Mouse (Mus musculus): ENCODE measurements around the gene Patl2. TPM values are rescaled to one million over a fixed set of nuclear protein-coding genes. Genes with fewer than 3 reads are reported as not detected.
"Not testable (repeated sequence)": the region's sequence is repeated elsewhere in the genome, so short reads cannot be mapped to it uniquely, and the experiment has no call there.

Patl2 gene
- polyA plus RNA-seq, 1 experiment from 2014 or later: 0.15 TPM

- ATAC-seq (replicated peaks; ENCODE audit: low FRiP score) (no peak), DNase-seq (ENCODE audit: low spot score) (no peak)
- Histone ChIP-seq H3K27me3 (replicated peaks; ENCODE audit: control insufficient read depth, insufficient read depth, low read length) (no peaks in the 10 kb centered on the region), H3K9ac (ENCODE audit: low read depth, low read length) (no peak overlapping the region), H3K4me3 (ENCODE audit: low read depth, low read length) (no peak overlapping the region), H3K27ac (ENCODE audit: low read depth, low read length) (no peak overlapping the region), H3K9me3 (ENCODE audit: control insufficient read depth, low read length) (no peaks in the 10 kb centered on the region), H3K4me1 (replicated peaks; ENCODE audit: control insufficient read depth, insufficient read depth, low read length) (peaks cover 6% of the 10 kb centered on the region), H3K36me3 (ENCODE audit: control insufficient read depth, insufficient read depth, low read length) (no peaks in the 10 kb centered on the region), H3K4me2 (no peak overlapping the region)
- WGBS: 59% methylated on average over 5 of the region's 5 CpGs
Measured at GRCm38 (mm10) chr2:122222272-122222671, 36.3 kb upstream of the Patl2 start.

- 38% methylated on average over 5 of the region's 5 CpGs for WGBS
- H3K27ac ChIP-seq (ENCODE audit: low read depth, low read length): no peak overlapping the region
- H3K36me3 ChIP-seq (ENCODE audit: control insufficient read depth, insufficient read depth, low read length): no peaks in the 10 kb centered on the region
- H3K9ac ChIP-seq (ENCODE audit: low read depth, low read length): no peak overlapping the region
- DNase-seq (ENCODE audit: low spot score) (no peak), ATAC-seq (replicated peaks; ENCODE audit: low FRiP score) (peak; percentile 32; the same call in 1 of the 2 replicates)
- H3K4me1 ChIP-seq (replicated peaks; ENCODE audit: control insufficient read depth, insufficient read depth, low read length): peaks cover 6% of the 10 kb centered on the region
- no peak overlapping the region for H3K4me2 ChIP-seq
- no peaks in the 10 kb centered on the region for H3K27me3 ChIP-seq (replicated peaks; ENCODE audit: control insufficient read depth, insufficient read depth, low read length)
- no peak overlapping the region for H3K4me3 ChIP-seq (ENCODE audit: low read depth, low read length)
- H3K9me3 ChIP-seq (ENCODE audit: control insufficient read depth, low read length): no peaks in the 10 kb centered on the region
Measured at GRCm38 (mm10) chr2:122221798-122222197, 35.8 kb upstream of the Patl2 start.

- H3K9me3 ChIP-seq (ENCODE audit: control insufficient read depth, low read length): no peaks in the 10 kb centered on the region
- no peak overlapping the region for H3K4me3 ChIP-seq (ENCODE audit: low read depth, low read length)
- H3K9ac ChIP-seq (ENCODE audit: low read depth, low read length): no peak overlapping the region
- WGBS: 22% methylated on average over 4 of the region's 4 CpGs
- no peak overlapping the region for H3K27ac ChIP-seq (ENCODE audit: low read depth, low read length)
- H3K4me2 ChIP-seq: no peak overlapping the region
- H3K36me3 ChIP-seq (ENCODE audit: control insufficient read depth, insufficient read depth, low read length): no peaks in the 10 kb centered on the region
- H3K27me3 ChIP-seq (replicated peaks; ENCODE audit: control insufficient read depth, insufficient read depth, low read length): no peaks in the 10 kb centered on the region
- no peak for ATAC-seq (replicated peaks; ENCODE audit: low FRiP score)
- no peak for DNase-seq (ENCODE audit: low spot score)
- H3K4me1 ChIP-seq (replicated peaks; ENCODE audit: control insufficient read depth, insufficient read depth, low read length): peaks cover 6% of the 10 kb centered on the region
Measured at GRCm38 (mm10) chr2:122221378-122221777, 35.4 kb upstream of the Patl2 start.

- no peak overlapping the region; the same call in 1 of the 2 replicates for H3K27ac ChIP-seq (ENCODE audit: low read depth, low read length)
- no peak for DNase-seq (ENCODE audit: low spot score)
- 76% methylated on average over 2 of the region's 2 CpGs for WGBS
- no peaks in the 10 kb centered on the region for H3K36me3 ChIP-seq (ENCODE audit: control insufficient read depth, insufficient read depth, low read length)
- no peaks in the 10 kb centered on the region for H3K9me3 ChIP-seq (ENCODE audit: control insufficient read depth, low read length)
- no peak for ATAC-seq (replicated peaks; ENCODE audit: low FRiP score)
- peaks cover 6% of the 10 kb centered on the region for H3K4me1 ChIP-seq (replicated peaks; ENCODE audit: control insufficient read depth, insufficient read depth, low read length)
- H3K4me3 ChIP-seq (ENCODE audit: low read depth, low read length): no peak overlapping the region
- H3K27me3 ChIP-seq (replicated peaks; ENCODE audit: control insufficient read depth, insufficient read depth, low read length): no peaks in the 10 kb centered on the region
- H3K9ac ChIP-seq (ENCODE audit: low read depth, low read length): no peak overlapping the region
- no peak overlapping the region for H3K4me2 ChIP-seq
Measured at GRCm38 (mm10) chr2:122218234-122218633, 32.2 kb upstream of the Patl2 start.

- H3K4me2 ChIP-seq; H3K36me3 ChIP-seq (ENCODE audit: control insufficient read depth, insufficient read depth, low read length); H3K4me3 ChIP-seq (ENCODE audit: low read depth, low read length); H3K4me1 ChIP-seq (replicated peaks; ENCODE audit: control insufficient read depth, insufficient read depth, low read length); H3K9ac ChIP-seq (ENCODE audit: low read depth, low read length); H3K27me3 ChIP-seq (replicated peaks; ENCODE audit: control insufficient read depth, insufficient read depth, low read length); H3K9me3 ChIP-seq (ENCODE audit: control insufficient read depth, low read length); DNase-seq (ENCODE audit: low spot score): not testable (repeated sequence)
- WGBS: 48% methylated on average over 4 of the region's 4 CpGs
- 0 out of 2 replicates have a peak overlapping the region, but pooled peaks have one; percentile 13 for H3K27ac ChIP-seq (ENCODE audit: low read depth, low read length)
- peak; percentile 89 for ATAC-seq (replicated peaks; ENCODE audit: low FRiP score)
Measured at GRCm38 (mm10) chr2:122217075-122217474, 31.1 kb upstream of the Patl2 start.

- no peaks in the 10 kb centered on the region for H3K27me3 ChIP-seq (replicated peaks; ENCODE audit: control insufficient read depth, insufficient read depth, low read length)
- H3K36me3 ChIP-seq (ENCODE audit: control insufficient read depth, insufficient read depth, low read length): no peaks in the 10 kb centered on the region
- no peak overlapping the region for H3K4me3 ChIP-seq (ENCODE audit: low read depth, low read length)
- H3K9ac ChIP-seq (ENCODE audit: low read depth, low read length): no peak overlapping the region
- H3K4me1 ChIP-seq (replicated peaks; ENCODE audit: control insufficient read depth, insufficient read depth, low read length): no peaks in the 10 kb centered on the region
- no peak overlapping the region for H3K4me2 ChIP-seq
- H3K9me3 ChIP-seq (ENCODE audit: control insufficient read depth, low read length): no peaks in the 10 kb centered on the region
- no peak overlapping the region for H3K27ac ChIP-seq (ENCODE audit: low read depth, low read length)
- ATAC-seq (replicated peaks; ENCODE audit: low FRiP score) (no peak), DNase-seq (ENCODE audit: low spot score) (no peak)
- 84% methylated on average over 3 of the region's 3 CpGs for WGBS
Measured at GRCm38 (mm10) chr2:122210534-122211228, 24.7 kb upstream of the Patl2 start.

GRCm38 (mm10) chr2:122206440-122207107 lies 20.6 kb upstream of the Patl2 start:
- no peaks in the 10 kb centered on the region for H3K4me1 ChIP-seq (replicated peaks; ENCODE audit: control insufficient read depth, insufficient read depth, low read length)
- no peak overlapping the region for H3K4me2 ChIP-seq
- ATAC-seq (replicated peaks; ENCODE audit: low FRiP score) (no peak), DNase-seq (ENCODE audit: low spot score) (no peak)
- 49% methylated on average over 2 of the region's 2 CpGs for WGBS
- no peaks in the 10 kb centered on the region for H3K36me3 ChIP-seq (ENCODE audit: control insufficient read depth, insufficient read depth, low read length)
- H3K9ac ChIP-seq (ENCODE audit: low read depth, low read length): no peak overlapping the region
- no peaks in the 10 kb centered on the region for H3K9me3 ChIP-seq (ENCODE audit: control insufficient read depth, low read length)
- no peak overlapping the region for H3K4me3 ChIP-seq (ENCODE audit: low read depth, low read length)
- no peak overlapping the region for H3K27ac ChIP-seq (ENCODE audit: low read depth, low read length)
- no peaks in the 10 kb centered on the region for H3K27me3 ChIP-seq (replicated peaks; ENCODE audit: control insufficient read depth, insufficient read depth, low read length)

GRCm38 (mm10) chr2:122201501-122201900 lies 15.5 kb upstream of the Patl2 start:
- H3K9me3 ChIP-seq (ENCODE audit: control insufficient read depth, low read length): no peaks in the 10 kb centered on the region
- no peaks in the 10 kb centered on the region for H3K27me3 ChIP-seq (replicated peaks; ENCODE audit: control insufficient read depth, insufficient read depth, low read length)
- H3K4me2 ChIP-seq: no peak overlapping the region
- no peak overlapping the region for H3K4me3 ChIP-seq (ENCODE audit: low read depth, low read length)
- DNase-seq (ENCODE audit: low spot score) (peak; percentile 9), ATAC-seq (replicated peaks; ENCODE audit: low FRiP score) (no peak)
- H3K27ac ChIP-seq (ENCODE audit: low read depth, low read length): no peak overlapping the region
- no peak overlapping the region for H3K9ac ChIP-seq (ENCODE audit: low read depth, low read length)
- WGBS: 57% methylated on average over 1 of the region's 1 CpGs
- H3K4me1 ChIP-seq (replicated peaks; ENCODE audit: control insufficient read depth, insufficient read depth, low read length): no peaks in the 10 kb centered on the region
- H3K36me3 ChIP-seq (ENCODE audit: control insufficient read depth, insufficient read depth, low read length): no peaks in the 10 kb centered on the region

- H3K4me3 ChIP-seq (ENCODE audit: low read depth, low read length): no peak overlapping the region
- no peaks in the 10 kb centered on the region for H3K27me3 ChIP-seq (replicated peaks; ENCODE audit: control insufficient read depth, insufficient read depth, low read length)
- H3K9ac ChIP-seq (ENCODE audit: low read depth, low read length): no peak overlapping the region
- WGBS: 52% methylated on average over 1 of the region's 1 CpGs
- ATAC-seq (replicated peaks; ENCODE audit: low FRiP score): peak; percentile 49; the same call in 1 of the 2 replicates
- no peak for DNase-seq (ENCODE audit: low spot score)
- H3K27ac ChIP-seq (ENCODE audit: low read depth, low read length): no peak overlapping the region
- H3K36me3 ChIP-seq (ENCODE audit: control insufficient read depth, insufficient read depth, low read length): no peaks in the 10 kb centered on the region
- H3K9me3 ChIP-seq (ENCODE audit: control insufficient read depth, low read length): no peaks in the 10 kb centered on the region
- H3K4me2 ChIP-seq: no peak overlapping the region
- H3K4me1 ChIP-seq (replicated peaks; ENCODE audit: control insufficient read depth, insufficient read depth, low read length): no peaks in the 10 kb centered on the region
Measured at GRCm38 (mm10) chr2:122194509-122194929, 8.5 kb upstream of the Patl2 start.
